Mouse (Mus musculus) hindbrain, postnatal 0 days (tissue): ENCODE measurements around the gene Rundc3b. TPM values are rescaled to one million over a fixed set of nuclear protein-coding genes. Genes with fewer than 3 reads are reported as not detected.

Source experiments
- ATAC-seq: fragments of 200-750 bp; cut with Nextera tagmentation; 2 replicates; pipeline ENCODE4 v1.8.0; 2017; ENCODE audit warnings: mild to moderate bottlenecking, moderate TSS enrichment, moderate library complexity
- DNase-seq: peaks from one replicate; pipeline ENCODE4 v3.0.0-alpha.2; 2015; ENCODE audit warnings: low spot score
- H3K27ac ChIP-seq: fragments of 300-500 bp; sonication (generic); 2 replicates; pipeline ENCODE4 v1.5.1; 2014; ENCODE audit warnings: mild to moderate bottlenecking
- H3K27me3 ChIP-seq: fragments of 300-500 bp; sonication (generic); 2 replicates; pipeline ENCODE4 v1.6.1; 2014; ENCODE audit warnings: low read length, mixed read lengths; ENCODE audit not compliant: insufficient read depth
- H3K36me3 ChIP-seq: fragments of 300-500 bp; sonication (generic); 2 replicates; pipeline ENCODE4 v1.6.1; 2014; ENCODE audit warnings: low read length, mixed read lengths; ENCODE audit not compliant: insufficient read depth
- H3K4me1 ChIP-seq: fragments of 300-500 bp; sonication (generic); 2 replicates; pipeline ENCODE4 v1.6.1; 2014; ENCODE audit warnings: antibody characterized with exemption, low read length, mixed read lengths; ENCODE audit not compliant: insufficient read depth
- H3K4me2 ChIP-seq: fragments of 300-500 bp; sonication (generic); 2 replicates; pipeline ENCODE4 v1.6.1; 2014; ENCODE audit warnings: low read depth, mild to moderate bottlenecking, low read length, moderate library complexity, mixed read lengths
- H3K4me3 ChIP-seq: fragments of 300-500 bp; sonication (generic); 2 replicates; pipeline ENCODE4 v1.5.1; 2014; ENCODE audit warnings: low read length
- H3K9ac ChIP-seq: fragments of 300-500 bp; sonication (generic); replicated peaks from 2 replicates; pipeline ENCODE4 v1.6.1; 2014; ENCODE audit warnings: mild to moderate bottlenecking, low read length, moderate library complexity, mixed read lengths
- H3K9me3 ChIP-seq: fragments of 300-500 bp; sonication (generic); 2 replicates; pipeline ENCODE4 v1.6.1; 2016; ENCODE audit warnings: low read length, mixed read lengths
- CTCF ChIP-seq: IDR thresholded peaks from 2 replicates; pipeline ENCODE4 v1.5.1; 2016; ENCODE audit warnings: antibody characterized with exemption, control low read depth, low read depth
- WGBS: fragments of 180-500 bp; shearing (Covaris S2); extraction: QIAGEN DNeasy Blood & Tissue Kit; methylation state at CpG from one replicate; pipeline ENCODE4 v1.1.7; 2014; 5-methylcytosine and 5-hydroxymethylcytosine counted together
- polyA plus RNA-seq: library from polyadenylated mRNA; unstranded; fragments of >200 nt; fragmentation: Nextera tagmentation; extraction: Ambion mirVana; gene quantifications from 2 replicates; pipeline ENCODE4 v1.2.1, GENCODE M21; 2015
- total RNA-seq: library from RNA; depleted of rRNA; stranded (reverse); fragments of >200 nt; gene quantifications from 2 replicates; pipeline ENCODE4 v1.2.3, GENCODE M21; 2014; rRNA removed

Gene Rundc3b
- 35.5 and 50.1 TPM in 2 replicates for total RNA-seq
- polyA plus RNA-seq = 27.3 and 27.8 TPM in 2 replicates

GRCm38 (mm10) chr5:8622596-8623231 lies at the start of gene Rundc3b:
Rundc3b (minus strand) TSS chr5:8622952.
- no peaks in the 10 kb centered on the region for H3K27me3 ChIP-seq
- no peak for TF ChIP-seq CTCF
- 1% methylated on average over 29 of the region's 74 CpGs for WGBS
- no peaks in the 10 kb centered on the region for H3K36me3 ChIP-seq
- ATAC-seq = peak; percentile 99
- H3K9ac ChIP-seq = peak within 1 kb of the TSS; percentile 94
- H3K4me2 ChIP-seq = peak within 1 kb of the TSS; percentile 81
- H3K4me3 ChIP-seq = peak within 1 kb of the TSS; percentile 89
- H3K9me3 ChIP-seq = no peaks in the 10 kb centered on the region
- peak; percentile 97 for DNase-seq
- H3K27ac ChIP-seq = peak within 1 kb of the TSS; percentile 94
- H3K4me1 ChIP-seq = no peaks in the 10 kb centered on the region

GRCm38 (mm10) chr5:8669606-8670005 lies 46.9 kb upstream of the Rundc3b start:
- no peak for DNase-seq
- ATAC-seq = no peak
- Histone ChIP-seq H3K27ac (no peak overlapping the region), H3K4me2 (no peak overlapping the region), H3K27me3 (no peaks in the 10 kb centered on the region), H3K9me3 (no peaks in the 10 kb centered on the region), H3K36me3 (no peaks in the 10 kb centered on the region), H3K4me3 (no peak overlapping the region), H3K9ac (no peak overlapping the region), H3K4me1 (no peaks in the 10 kb centered on the region)
- WGBS = 94% methylated on average over 1 of the region's 1 CpGs
- TF ChIP-seq CTCF = no peak

GRCm38 (mm10) chr5:8667758-8668474 lies 45.2 kb upstream of the Rundc3b start:
- WGBS = 84% methylated on average over 9 of the region's 9 CpGs
- no peaks in the 10 kb centered on the region for H3K27me3 ChIP-seq
- ATAC-seq (no peak), DNase-seq (no peak)
- H3K9me3 ChIP-seq = no peaks in the 10 kb centered on the region
- no peak for TF ChIP-seq CTCF
- H3K36me3 ChIP-seq = no peaks in the 10 kb centered on the region
- no peak overlapping the region for H3K4me2 ChIP-seq
- H3K4me1 ChIP-seq = no peaks in the 10 kb centered on the region
- no peak overlapping the region for H3K9ac ChIP-seq
- H3K4me3 ChIP-seq = no peak overlapping the region
- no peak overlapping the region for H3K27ac ChIP-seq

- H3K4me2 ChIP-seq = no peak overlapping the region
- TF ChIP-seq CTCF = no peak
- no peaks in the 10 kb centered on the region for H3K4me1 ChIP-seq
- no peak for DNase-seq
- no peaks in the 10 kb centered on the region for H3K9me3 ChIP-seq
- H3K9ac ChIP-seq = no peak overlapping the region
- H3K27ac ChIP-seq = no peak overlapping the region
- no peaks in the 10 kb centered on the region for H3K27me3 ChIP-seq
- WGBS = 78% methylated on average over 3 of the region's 3 CpGs
- ATAC-seq = no peak
- no peak overlapping the region for H3K4me3 ChIP-seq
- no peaks in the 10 kb centered on the region for H3K36me3 ChIP-seq
These were observed 41.9 kb upstream of the Rundc3b start for GRCm38 (mm10) chr5:8664678-8665077.

GRCm38 (mm10) chr5:8660738-8661151 lies 38.0 kb upstream of the Rundc3b start:
- ATAC-seq = no peak
- peak overlapping the region; percentile 83 for H3K4me2 ChIP-seq
- H3K27me3 ChIP-seq = no peaks in the 10 kb centered on the region
- H3K27ac ChIP-seq = no peak overlapping the region
- no peak overlapping the region for H3K9ac ChIP-seq
- H3K4me3 ChIP-seq = peak overlapping the region; percentile 48
- H3K36me3 ChIP-seq = no peaks in the 10 kb centered on the region
- H3K9me3 ChIP-seq = no peaks in the 10 kb centered on the region
- no peak for TF ChIP-seq CTCF
- no peaks in the 10 kb centered on the region for H3K4me1 ChIP-seq
- no peak for DNase-seq
- whole genome bisulfite sequencing = 78% methylated on average over 10 of the region's 10 CpGs

GRCm38 (mm10) chr5:8659911-8660737 lies 37.4 kb upstream of the Rundc3b start, which contains the start of gene Abcb1a:
Abcb1a (plus strand) TSS chr5:8660077.
- no peaks in the 10 kb centered on the region for H3K4me1 ChIP-seq
- no peak for TF ChIP-seq CTCF
- H3K9ac ChIP-seq = peak within 1 kb of the TSS; percentile 33; the same call in 1 of the 2 replicates
- H3K4me2 ChIP-seq = peak within 1 kb of the TSS; percentile 83
- H3K27me3 ChIP-seq = no peaks in the 10 kb centered on the region
- H3K27ac ChIP-seq = no peak within 1 kb of the TSS
- ATAC-seq = 0 out of 2 replicates have a peak, but pooled peaks have one; percentile 53
- WGBS = 9% methylated on average over 37 of the region's 37 CpGs
- peak; percentile 10 for DNase-seq
- H3K36me3 ChIP-seq = no peaks in the 10 kb centered on the region
- H3K4me3 ChIP-seq = peak within 1 kb of the TSS; percentile 48
- H3K9me3 ChIP-seq = no peaks in the 10 kb centered on the region
